Mouse (Mus musculus) mature B cell (primary cell): ENCODE measurements around the gene Nt5c2.

ENCODE experiments used
- in situ Hi-C: fragments of 300-500 bp; cut with MboI; formaldehyde crosslinking; loops from 2 replicates; pipeline ENCODE4 v1.14.3; 2019

The Nt5c2 gene

GRCm38 (mm10) chr19:47014447-47015381, at the start of gene Nt5c2, which contains the start of gene Ina:
TSS of gene Nt5c2 (minus strand) at chr19:47015153.
TSS of gene Ina (plus strand) at chr19:47014698.
- in situ Hi-C loops = no loop called here

- in situ Hi-C loops = no loop called here
Measured at GRCm38 (mm10) chr19:47057684-47058083, 42.7 kb upstream of the Nt5c2 start.

- in situ Hi-C loops = no loop called here
Measured at GRCm38 (mm10) chr19:47053471-47053870, 38.5 kb upstream of the Nt5c2 start.

GRCm38 (mm10) chr19:47052927-47053326, 38.0 kb upstream of the Nt5c2 start:
- in situ Hi-C loops = no loop called here

- in situ Hi-C loops = no loop called here
Measured at GRCm38 (mm10) chr19:47050271-47051032, 35.5 kb upstream of the Nt5c2 start, which contains the start of gene Pcgf6. TSS of gene Pcgf6 (minus strand) at chr19:47050906.

GRCm38 (mm10) chr19:47049840-47050239, 34.9 kb upstream of the Nt5c2 start:
- in situ Hi-C loops = no loop called here

GRCm38 (mm10) chr19:47049061-47049460, 34.1 kb upstream of the Nt5c2 start:
- in situ Hi-C loops = no loop called here

- in situ Hi-C loops = no loop called here
Measured at GRCm38 (mm10) chr19:47047236-47047833, 32.4 kb upstream of the Nt5c2 start.

GRCm38 (mm10) chr19:47046343-47046742, 31.4 kb upstream of the Nt5c2 start:
- in situ Hi-C loops = no loop called here

- in situ Hi-C loops = no loop called here
Measured at GRCm38 (mm10) chr19:47043608-47044007, 28.7 kb upstream of the Nt5c2 start.

- in situ Hi-C loops = no loop called here
Measured at GRCm38 (mm10) chr19:47040720-47041473, 25.9 kb upstream of the Nt5c2 start.

GRCm38 (mm10) chr19:47036596-47036995, 21.6 kb upstream of the Nt5c2 start:
- in situ Hi-C loops = no loop called here

GRCm38 (mm10) chr19:47034916-47035315, 20.0 kb upstream of the Nt5c2 start:
- in situ Hi-C loops = no loop called here

- in situ Hi-C loops = no loop called here
Measured at GRCm38 (mm10) chr19:47031770-47032169, 16.8 kb upstream of the Nt5c2 start.

GRCm38 (mm10) chr19:47029796-47030195, 14.8 kb upstream of the Nt5c2 start:
- in situ Hi-C loops = no loop called here

GRCm38 (mm10) chr19:47026513-47026912, 11.6 kb upstream of the Nt5c2 start:
- in situ Hi-C loops = no loop called here

- in situ Hi-C loops = no loop called here
Measured at GRCm38 (mm10) chr19:47024954-47025353, 10.0 kb upstream of the Nt5c2 start.

- in situ Hi-C loops = no loop called here
Measured at GRCm38 (mm10) chr19:47023546-47023945, 8.6 kb upstream of the Nt5c2 start.

GRCm38 (mm10) chr19:47022709-47023108, 7.8 kb upstream of the Nt5c2 start:
- in situ Hi-C loops = no loop called here

GRCm38 (mm10) chr19:47019326-47019725, 4.4 kb upstream of the Nt5c2 start:
- in situ Hi-C loops = no loop called here

GRCm38 (mm10) chr19:47018330-47018729, 3.4 kb upstream of the Nt5c2 start:
- in situ Hi-C loops = no loop called here
